Mouse (Mus musculus): ENCODE data around the gene Slc1a2.

DNA sequence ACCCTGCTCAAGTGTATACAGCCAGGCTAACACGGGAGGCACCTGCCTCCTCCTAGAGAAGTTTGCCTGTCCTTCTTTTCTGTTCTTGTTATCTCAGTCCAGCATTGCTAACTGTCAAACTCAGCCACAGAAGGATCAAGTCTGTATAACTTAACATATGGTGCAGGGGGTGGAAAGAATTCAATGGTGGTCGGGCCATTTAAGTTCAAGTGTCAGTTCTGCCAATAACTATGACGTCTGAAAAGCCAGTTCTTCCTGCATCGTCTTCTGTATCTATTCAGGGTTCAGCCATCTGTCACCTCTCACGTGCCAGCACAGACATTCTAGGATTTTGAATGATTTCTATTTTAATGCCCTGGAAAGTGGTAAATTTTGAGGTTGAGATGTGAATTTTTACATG is 84.2 kb downstream of the Slc1a2 start:
- TF ChIP-seq CTCF (IDR thresholded peaks at IDR 0.05; ENCODE audit: borderline replicate concordance, insufficient read depth, low read length): no peak
- TF ChIP-seq POLR2A (IDR thresholded peaks at IDR 0.05; ENCODE audit: low read depth, low read length): no peak
